Mouse (Mus musculus): ENCODE data around the gene Tle3. TPM values are rescaled to one million over a fixed set of nuclear protein-coding genes. Genes with fewer than 3 reads are reported as not detected.
A peak's percentile ranks its signal among the peaks of the same experiment; 100 is the strongest.

The Tle3 gene
- total RNA-seq (2022) = 10 to 100 TPM; 47.8 to 62.3 (median 56.9) TPM

DNA sequence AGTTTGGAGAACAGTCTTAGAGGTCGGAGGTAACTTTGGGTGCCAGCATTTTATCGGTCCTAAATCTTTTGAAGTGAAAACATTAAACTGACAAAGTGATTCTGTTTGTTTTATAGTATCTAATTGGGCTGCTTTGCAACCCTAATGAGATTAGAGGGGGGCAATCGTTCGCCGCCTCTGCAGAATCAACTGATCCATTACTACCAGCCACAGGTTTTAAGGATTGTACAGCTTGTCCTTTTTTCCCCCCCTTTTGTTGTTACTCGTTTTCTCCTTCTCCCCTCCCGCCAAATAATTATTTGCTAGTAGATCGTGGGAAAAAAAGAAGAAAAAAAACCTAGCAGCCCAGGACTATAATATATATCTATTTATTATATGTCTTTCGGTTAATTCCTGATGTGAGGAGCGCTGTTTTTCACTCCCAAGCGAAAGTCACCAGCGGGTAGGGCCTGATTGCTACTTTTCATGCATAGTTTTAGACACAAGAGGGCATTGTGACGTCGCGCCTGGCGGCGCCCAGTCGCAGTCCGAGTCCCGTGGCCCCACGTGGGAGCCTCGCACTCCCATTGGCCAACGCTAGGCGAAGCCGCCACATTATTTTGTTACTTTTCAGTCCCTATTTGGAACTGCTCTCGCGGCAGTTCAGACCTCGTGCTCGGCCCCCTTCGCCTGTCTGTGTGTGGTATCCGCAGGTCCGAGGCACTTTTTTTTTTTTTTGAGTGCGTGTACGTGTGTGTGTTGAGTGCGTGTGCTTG, at the start of gene Tle3:
Tle3 (plus strand) TSS at position 612 of the 755 bp plus-strand sequence.
- peak; percentile 98 to 99 for DNase-seq (ENCODE audit: low spot score in 2 of 2)

GRCm38 (mm10) chr9:61323221-61323620, 48.9 kb upstream of the Tle3 start:
- no peak for DNase-seq (ENCODE audit: low spot score in 2 of 2)

GRCm38 (mm10) chr9:61323879-61324278, 48.3 kb upstream of the Tle3 start:
- no peak for DNase-seq (ENCODE audit: low spot score in 2 of 2)

DNA sequence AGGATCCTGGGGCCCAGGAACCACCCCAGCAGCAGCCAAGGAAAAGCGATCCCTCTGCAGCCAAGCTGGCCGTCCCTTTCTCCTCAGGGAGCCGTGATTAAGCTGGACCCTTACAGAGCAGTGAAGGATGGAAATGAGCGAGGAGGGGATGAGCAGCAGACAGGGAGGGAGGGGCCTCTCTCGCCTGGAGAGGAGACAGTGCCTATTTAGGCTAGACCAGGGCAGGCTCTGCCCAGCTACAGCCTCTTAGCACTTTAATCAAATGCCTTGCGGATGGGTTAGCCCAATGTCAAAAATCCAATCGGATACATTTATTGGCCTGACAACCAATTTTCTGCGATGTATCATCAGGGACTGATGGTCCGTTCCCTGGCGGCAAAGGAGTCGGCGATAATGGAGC, 47.8 kb upstream of the Tle3 start:
- no peak for DNase-seq (ENCODE audit: low spot score in 2 of 2)

DNA sequence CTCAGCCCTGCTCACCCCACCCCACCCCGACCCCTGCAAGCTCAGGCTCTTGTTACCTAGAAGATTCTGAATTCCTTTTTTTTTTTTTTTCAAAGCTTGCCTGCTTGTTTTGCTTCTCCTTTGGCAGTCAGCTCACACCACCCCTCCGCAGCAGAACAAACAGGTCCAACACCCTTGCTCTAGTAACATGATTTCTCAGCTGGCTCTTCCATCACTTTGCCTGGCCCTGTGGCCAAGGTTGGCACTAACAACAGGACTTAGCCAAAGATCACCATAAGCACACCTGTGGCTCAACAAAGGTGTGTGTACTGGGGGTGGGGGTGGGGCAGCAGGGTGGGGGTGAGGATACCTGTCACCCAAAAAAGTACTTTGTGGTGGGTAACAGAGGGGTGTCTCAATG, 47.2 kb upstream of the Tle3 start:
- no peak for DNase-seq (ENCODE audit: low spot score in 2 of 2)

DNA sequence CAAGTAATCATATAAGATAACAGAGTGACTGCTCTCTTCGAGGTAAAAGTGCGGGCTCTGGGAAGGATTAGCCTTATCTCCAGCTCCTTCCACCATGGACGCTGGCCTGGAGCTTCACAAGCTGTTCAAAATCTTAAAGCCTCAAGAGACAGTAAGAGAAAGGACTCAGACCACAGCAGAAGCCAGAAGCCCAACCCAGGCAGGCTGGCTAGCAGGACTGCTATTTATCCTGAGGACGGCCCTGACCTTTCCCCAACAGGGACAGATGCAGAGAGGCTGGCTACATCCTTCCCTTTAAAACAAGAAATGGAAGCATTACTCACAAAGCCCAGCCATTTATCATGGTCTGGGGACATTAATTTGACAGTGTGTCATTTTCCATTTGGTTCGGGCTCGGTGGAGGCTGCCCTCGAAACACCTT, 46.2 kb upstream of the Tle3 start:
- no peak for DNase-seq (ENCODE audit: low spot score in 2 of 2)

DNA sequence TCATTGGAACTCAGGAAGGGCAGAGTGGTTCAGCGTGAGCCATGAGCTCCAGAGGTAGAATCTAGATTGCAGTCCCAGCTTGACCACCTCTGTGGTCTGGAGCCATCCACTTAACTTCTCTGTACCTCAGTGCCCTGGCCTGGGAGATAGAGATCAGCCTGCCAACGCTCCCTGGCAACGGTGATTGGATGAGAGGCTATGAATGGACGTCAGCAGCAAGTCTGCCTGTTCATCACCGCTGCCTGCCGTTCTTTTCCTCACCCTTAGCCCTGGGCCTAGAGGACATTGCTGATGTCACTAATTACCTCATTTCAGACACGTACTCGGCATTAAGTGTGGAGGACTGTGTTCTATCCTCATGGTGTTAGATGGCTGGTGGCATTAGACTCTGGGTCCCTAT, 45.2 kb upstream of the Tle3 start:
- DNase-seq (ENCODE audit: low spot score in 2 of 2) = no peak

- DNase-seq (ENCODE audit: low spot score in 2 of 2) = no peak
Measured at GRCm38 (mm10) chr9:61328173-61328572, 44.0 kb upstream of the Tle3 start.

GRCm38 (mm10) chr9:61330747-61331146, 41.4 kb upstream of the Tle3 start:
- DNase-seq (ENCODE audit: low spot score in 2 of 2) = no peak

DNA sequence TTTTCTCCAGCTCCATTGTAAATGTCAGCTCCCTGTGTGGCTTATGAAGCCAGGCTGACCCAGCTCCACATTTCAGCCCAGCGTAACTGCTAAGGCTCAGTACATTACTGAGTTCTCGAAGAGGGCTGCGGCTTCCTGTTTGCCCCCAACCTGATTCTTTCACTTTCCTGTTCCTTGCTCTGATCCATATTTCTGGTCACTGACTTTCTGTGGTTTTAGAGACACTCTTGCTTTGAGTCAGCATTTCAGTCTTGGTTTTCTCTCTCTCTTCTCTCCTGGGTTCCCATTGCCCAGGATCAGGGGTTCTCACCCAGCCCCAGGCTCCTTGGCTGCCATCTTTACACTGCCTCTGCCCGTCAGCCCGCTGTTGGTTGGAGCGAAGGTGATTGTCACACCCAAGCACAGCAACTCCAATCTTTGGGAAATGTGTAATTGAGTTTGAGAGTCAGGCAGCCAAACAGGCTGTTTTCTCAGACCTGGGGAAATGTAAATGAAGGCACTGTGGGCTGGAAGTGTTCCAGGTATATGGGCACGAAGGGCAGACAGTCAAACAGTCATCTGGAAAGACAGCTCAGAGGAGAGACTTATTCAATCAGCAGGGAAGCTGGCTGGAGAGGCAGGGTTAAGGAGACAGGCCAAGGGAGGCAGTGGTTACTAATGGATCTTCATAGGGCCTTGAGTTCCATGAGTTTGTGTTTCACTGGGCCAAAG, 39.8 kb upstream of the Tle3 start:
- DNase-seq (ENCODE audit: low spot score in 2 of 2) = no peak

- no peak for DNase-seq (ENCODE audit: low spot score in 2 of 2)
Measured at GRCm38 (mm10) chr9:61336179-61336578, 36.0 kb upstream of the Tle3 start.

DNA sequence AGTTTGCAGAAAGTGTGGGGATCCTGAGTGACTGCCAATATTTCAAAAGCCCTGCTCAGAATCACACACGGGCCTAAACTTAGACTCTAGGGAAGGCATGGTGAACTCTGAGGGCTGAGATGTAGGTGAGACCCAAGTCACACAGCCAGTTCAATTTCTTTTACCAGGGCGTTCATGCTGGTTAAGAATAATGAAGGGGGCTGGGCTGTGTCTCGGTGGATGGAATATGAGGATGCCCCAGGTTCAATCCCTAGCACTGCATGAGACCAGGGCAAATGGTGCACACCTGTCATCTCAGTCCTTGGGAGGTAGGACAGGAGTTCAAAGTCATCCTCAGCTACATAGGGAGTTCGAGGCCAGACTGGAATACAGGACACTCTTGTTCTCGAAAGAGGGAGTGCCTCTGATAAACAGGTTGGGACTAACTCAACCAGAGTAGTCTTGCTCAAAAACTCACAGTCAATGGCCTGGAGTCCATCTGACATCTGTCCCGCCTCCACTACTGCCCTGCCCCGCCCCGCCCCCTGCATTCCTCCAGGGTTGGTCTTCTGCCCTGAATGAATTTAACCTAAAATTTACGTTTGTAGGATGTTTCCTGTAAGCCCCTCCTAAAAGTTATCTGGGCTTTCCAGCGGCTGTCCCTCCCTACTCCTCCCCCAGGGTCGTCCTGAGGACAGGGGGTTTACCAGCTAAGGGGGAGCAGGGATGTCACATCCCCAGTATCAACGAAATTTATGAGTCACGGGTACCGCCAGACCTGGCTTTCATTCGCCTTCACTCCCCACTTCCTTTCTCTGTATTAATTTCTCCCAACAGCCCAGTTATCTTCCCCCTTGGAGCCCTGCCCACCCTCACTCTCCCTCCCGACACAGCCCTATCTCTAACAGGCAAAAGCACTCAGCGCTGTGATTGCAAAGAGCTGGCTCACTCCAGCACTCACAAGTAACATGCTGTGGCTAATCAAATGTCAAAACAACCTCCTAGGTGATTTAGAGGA, 35.3 kb upstream of the Tle3 start:
- DNase-seq (ENCODE audit: low spot score in 2 of 2) = no peak

DNA sequence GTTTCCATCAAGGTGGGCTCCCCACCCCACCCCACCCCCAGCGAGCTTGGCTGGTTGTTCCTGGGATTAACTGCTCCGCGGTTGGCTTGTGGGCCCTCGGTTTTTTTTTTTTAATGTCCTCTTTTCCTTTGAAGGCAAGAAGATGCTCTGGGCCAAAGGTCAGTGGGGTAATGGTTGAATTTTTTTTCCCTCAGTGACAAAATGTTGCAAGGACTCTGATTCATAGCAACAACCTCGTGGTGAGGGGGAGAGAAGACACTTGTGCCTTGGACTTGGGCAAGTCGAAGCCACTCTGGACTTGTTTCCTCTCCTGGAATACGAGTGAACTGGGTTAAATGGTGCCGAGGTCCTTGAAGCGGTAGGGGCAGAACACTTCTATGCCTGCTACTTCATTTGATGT, 34.5 kb upstream of the Tle3 start:
- no peak for DNase-seq (ENCODE audit: low spot score in 2 of 2)

- no peak for DNase-seq (ENCODE audit: low spot score in 2 of 2)
Measured at GRCm38 (mm10) chr9:61339311-61339710, 32.9 kb upstream of the Tle3 start.

- DNase-seq (ENCODE audit: low spot score in 2 of 2) = no peak
Measured at GRCm38 (mm10) chr9:61340333-61340732, 31.8 kb upstream of the Tle3 start.

GRCm38 (mm10) chr9:61342297-61342696, 29.9 kb upstream of the Tle3 start:
- no peak for DNase-seq (ENCODE audit: low spot score in 2 of 2)

DNA sequence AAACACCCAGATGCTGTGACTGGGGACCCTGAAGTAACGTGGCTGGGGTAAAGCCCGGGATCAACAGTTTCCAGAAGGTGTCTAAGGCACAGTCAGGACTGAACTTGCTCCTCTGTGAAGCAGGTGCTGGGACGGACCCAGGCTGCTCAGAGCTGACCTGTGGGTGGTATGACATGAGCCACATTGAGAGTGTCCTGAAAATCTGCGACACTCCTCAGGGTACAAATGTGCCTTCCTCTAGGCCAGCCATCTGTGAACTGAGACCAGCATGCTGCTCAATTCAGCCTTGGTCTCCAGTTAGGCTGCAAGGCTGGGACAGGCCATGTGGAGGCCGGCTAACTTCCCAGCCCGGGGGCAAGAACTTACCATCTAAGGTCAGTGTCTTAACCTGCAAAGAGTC, 27.5 kb upstream of the Tle3 start:
- no peak for DNase-seq (ENCODE audit: low spot score in 2 of 2)

GRCm38 (mm10) chr9:61347011-61347410, 25.2 kb upstream of the Tle3 start:
- no peak for DNase-seq (ENCODE audit: low spot score in 2 of 2)

DNA sequence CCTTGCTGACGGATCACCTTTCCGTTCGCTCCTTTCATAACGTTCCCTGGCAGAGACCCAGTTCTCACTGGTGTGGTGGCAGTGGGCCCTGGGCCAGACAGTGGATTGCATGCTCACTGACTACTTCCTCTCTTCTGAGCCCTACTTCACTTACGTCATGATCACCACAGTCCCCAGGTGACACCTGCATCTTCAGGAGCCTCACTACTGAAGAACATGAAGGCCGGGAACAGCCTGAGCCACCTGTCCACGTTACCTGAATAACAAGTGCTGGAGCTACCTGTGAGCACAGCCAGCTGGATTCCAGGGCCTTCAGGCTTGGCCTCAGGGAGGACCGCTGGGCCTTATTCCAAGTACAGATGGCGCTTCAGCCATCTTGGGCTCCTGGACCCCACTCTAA, 24.1 kb upstream of the Tle3 start:
- no peak for DNase-seq (ENCODE audit: low spot score in 2 of 2)

- DNase-seq (ENCODE audit: low spot score in 2 of 2) = no peak
Measured at GRCm38 (mm10) chr9:61348616-61349015, 23.6 kb upstream of the Tle3 start.

GRCm38 (mm10) chr9:61349697-61350096, 22.5 kb upstream of the Tle3 start:
- no peak for DNase-seq (ENCODE audit: low spot score in 2 of 2)

DNA sequence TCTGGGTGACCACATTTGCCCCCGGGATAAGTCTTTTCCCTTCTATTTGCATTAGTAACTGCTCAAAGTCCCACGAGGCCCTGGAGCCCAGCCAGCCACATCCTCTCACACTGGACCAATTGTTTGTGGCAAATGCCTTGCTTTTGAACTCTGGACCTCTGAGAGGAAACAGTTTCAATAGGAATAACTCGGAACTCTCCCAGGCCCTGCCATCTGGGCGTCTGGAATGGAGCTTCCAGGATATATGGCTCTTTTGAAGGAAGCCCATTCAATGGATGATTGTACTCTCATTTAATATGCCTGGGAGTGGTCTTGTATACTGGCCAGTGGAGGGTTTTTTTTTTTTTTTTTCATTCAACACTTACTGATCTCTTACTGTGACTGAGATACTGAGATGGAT, 21.0 kb upstream of the Tle3 start:
- DNase-seq (ENCODE audit: low spot score in 2 of 2) = no peak
